In the genomic region with DNA sequence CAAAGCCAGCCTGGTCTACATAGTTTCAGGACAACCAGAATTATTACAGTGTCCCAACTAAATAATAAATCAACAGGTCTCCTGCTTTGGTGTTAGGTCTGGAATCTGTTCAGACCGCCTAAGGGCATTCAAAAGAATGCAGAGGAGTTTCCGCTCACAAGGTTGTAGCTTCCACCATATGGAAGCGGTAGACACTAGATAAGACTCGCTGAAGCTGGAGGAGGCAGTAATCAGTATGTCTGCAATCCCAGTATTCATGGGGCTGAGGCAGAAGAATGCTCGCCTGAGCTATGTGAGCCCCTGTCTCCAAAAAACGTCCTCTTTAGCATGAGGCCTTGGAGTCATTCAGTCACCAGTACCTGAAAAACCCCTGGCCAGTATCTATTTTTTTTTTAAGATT, we compare ENCODE assay signal across 1 mouse cellular context.
TF ChIP-seq lines count a peak whose summit lies in the region.

No protein-coding gene starts in this region.

TF ChIP-seq in MEL, 35 proteins besides CTCF, POLR2A, EP300 and RAD21:
- TF ChIP-seq ETS1 (IDR thresholded peaks at IDR 0.05; ENCODE audit: low read depth, low read length) = 0 out of 2 replicates have a peak, but pooled peaks have one; percentile 45
- peak; percentile 69 for TF ChIP-seq GATA1 (IDR thresholded peaks at IDR 0.05; ENCODE audit: low read depth, low read length)
- no peak for TF ChIP-seq POLR2AphosphoS2 (IDR thresholded peaks at IDR 0.05; ENCODE audit: low read length)
- TF ChIP-seq CHD2 (IDR thresholded peaks at IDR 0.05; ENCODE audit: low read length) = no peak
- 0 out of 2 replicates have a peak, but pooled peaks have one; percentile 21 for TF ChIP-seq TCF12 (IDR thresholded peaks at IDR 0.05; ENCODE audit: low read depth, low read length)
- peak; percentile 52; the same call in 1 of the 2 replicates for TF ChIP-seq RCOR1 (IDR thresholded peaks at IDR 0.05; ENCODE audit: low read depth, low read length)
- TF ChIP-seq MXI1 (IDR thresholded peaks at IDR 0.05; ENCODE audit: low read depth, low read length) = peak; percentile 11; the same call in 1 of the 2 replicates
- peak; percentile 79 for TF ChIP-seq TAL1 (IDR thresholded peaks at IDR 0.05; ENCODE audit: low read length)
TF ChIP-seq in MEL: peak in this region for 6.
